Mouse (Mus musculus) bone marrow, adult 2 months (tissue): ENCODE data around the gene Gzmg.

ENCODE experiments used
- CTCF ChIP-seq: fragments of 200-500 bp; IDR thresholded peaks from 2 replicates; pipeline ENCODE4 v1.5.1; 2011; ENCODE audit warnings: low read length, control low read depth; ENCODE audit not compliant: control insufficient read depth, insufficient read depth
- POLR2A ChIP-seq: fragments of 200-500 bp; IDR thresholded peaks from 2 replicates; pipeline ENCODE4 v1.6.1; 2011; ENCODE audit warnings: low read depth, mild to moderate bottlenecking, control low read depth, low read length, borderline replicate concordance; ENCODE audit not compliant: control insufficient read depth

DNA sequence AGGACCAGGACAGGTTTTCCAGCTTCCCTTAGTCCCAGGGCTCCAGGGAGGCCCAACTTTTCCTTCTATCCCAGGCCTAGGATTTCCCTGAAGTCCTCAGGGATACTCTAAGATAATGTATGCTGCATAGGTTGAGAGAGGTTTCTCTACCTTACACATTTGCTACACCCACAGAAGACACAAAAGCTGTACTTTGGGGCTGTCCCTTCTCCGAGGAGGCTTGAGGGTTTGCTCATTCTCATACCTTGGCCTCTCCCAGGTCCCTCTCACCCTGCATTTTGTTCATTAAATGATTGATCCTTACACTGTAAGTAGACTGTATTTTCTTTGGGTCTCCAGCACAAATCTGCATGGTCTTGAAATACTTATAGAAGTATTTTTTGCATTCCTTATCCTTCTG lies 46.2 kb upstream of the Gzmg start:
- TF ChIP-seq CTCF = no peak
- no peak for TF ChIP-seq POLR2A
